Mouse (Mus musculus) bone marrow, adult 2 months (tissue): ENCODE results near the gene Dek. TPM values are rescaled to one million over a fixed set of nuclear protein-coding genes. Genes with fewer than 3 reads are reported as not detected.
A peak's percentile ranks its signal among the peaks of the same experiment; 100 is the strongest.

Source experiments
- H3K27ac ChIP-seq: fragments of 200-500 bp; 2 replicates; pipeline ENCODE4 v1.5.1; 2012; ENCODE audit warnings: low read depth, mild to moderate bottlenecking, control low read depth, inconsistent platforms, low read length; ENCODE audit not compliant: control insufficient read depth, poor library complexity, insufficient read depth
- H3K4me1 ChIP-seq: fragments of 200-500 bp; 2 replicates; pipeline ENCODE4 v1.6.1; 2011; ENCODE audit warnings: low read length; ENCODE audit not compliant: control insufficient read depth, insufficient read depth
- H3K4me3 ChIP-seq: fragments of 200-500 bp; replicated peaks from 2 replicates; pipeline ENCODE3; 2011; ENCODE audit warnings: mild to moderate bottlenecking, low read depth, low read length, control low read depth; ENCODE audit not compliant: control insufficient read depth
- CTCF ChIP-seq: fragments of 200-500 bp; IDR thresholded peaks from 2 replicates; pipeline ENCODE4 v1.5.1; 2011; ENCODE audit warnings: low read length, control low read depth; ENCODE audit not compliant: control insufficient read depth, insufficient read depth
- POLR2A ChIP-seq: fragments of 200-500 bp; IDR thresholded peaks from 2 replicates; pipeline ENCODE4 v1.6.1; 2011; ENCODE audit warnings: low read depth, mild to moderate bottlenecking, control low read depth, low read length, borderline replicate concordance; ENCODE audit not compliant: control insufficient read depth
- WGBS: fragments of 180-500 bp; shearing (Covaris S2); methylation state at CpG from one replicate; pipeline ENCODE4 v1.1.7; 2018; 5-methylcytosine and 5-hydroxymethylcytosine counted together
- polyA plus RNA-seq: library from polyadenylated mRNA; stranded (reverse); fragments of >200 nt; gene quantifications from 2 replicates; pipeline ENCODE4 v1.2.4, GENCODE M21; 2011; ENCODE audit warnings: low replicate concordance; ENCODE audit not compliant: missing spikeins, insufficient read depth, insufficient read length

The Dek gene
- polyA plus RNA-seq, 1 experiment, result 504 TPM

GRCm38 (mm10) chr13:47142764-47143163, 36.8 kb upstream of the Dek start:
- H3K27ac ChIP-seq, result no peak overlapping the region
- 77% methylated on average over 6 of the region's 6 CpGs for WGBS
- H3K4me3 ChIP-seq, result no peak overlapping the region
- no peaks in the 10 kb centered on the region for H3K4me1 ChIP-seq
- TF ChIP-seq CTCF, result no peak

GRCm38 (mm10) chr13:47135741-47136140, 29.7 kb upstream of the Dek start:
- H3K4me3 ChIP-seq, result no peak overlapping the region
- no peaks in the 10 kb centered on the region; the same call in 1 of the 2 replicates for H3K4me1 ChIP-seq
- no peak for TF ChIP-seq CTCF
- no peak for TF ChIP-seq POLR2A
- WGBS, result 79% methylated on average over 7 of the region's 7 CpGs
- no peak overlapping the region for H3K27ac ChIP-seq

DNA sequence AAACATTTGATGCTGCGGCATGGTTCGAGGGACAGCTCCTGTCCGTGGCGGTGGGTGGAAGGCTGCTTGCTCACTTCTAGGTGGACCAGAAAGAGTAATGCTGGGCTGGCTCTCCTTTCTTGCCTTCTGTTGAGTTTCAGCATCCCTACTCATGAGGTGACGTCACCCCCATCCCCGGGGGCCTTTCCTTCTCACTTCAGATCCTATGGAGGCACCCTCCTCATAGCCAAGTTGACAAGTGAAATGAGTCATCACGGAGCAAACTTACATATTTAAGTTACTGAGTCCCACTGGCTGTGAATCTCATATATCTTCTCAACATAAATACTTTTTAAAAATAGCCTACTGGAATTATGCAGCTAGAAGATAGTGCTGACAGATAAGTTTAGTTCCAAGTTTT, 28.8 kb upstream of the Dek start:
- TF ChIP-seq CTCF (no peak), POLR2A (no peak)
- no peak overlapping the region for H3K4me3 ChIP-seq
- no peak overlapping the region for H3K27ac ChIP-seq
- WGBS, result 90% methylated on average over 7 of the region's 7 CpGs
- no peaks in the 10 kb centered on the region; the same call in 1 of the 2 replicates for H3K4me1 ChIP-seq

GRCm38 (mm10) chr13:47133058-47133457, 27.1 kb upstream of the Dek start:
- WGBS, result 85% methylated on average over 8 of the region's 8 CpGs
- Histone ChIP-seq H3K4me1 (no peaks in the 10 kb centered on the region; the same call in 1 of the 2 replicates), H3K27ac (no peak overlapping the region), H3K4me3 (no peak overlapping the region)
- TF ChIP-seq POLR2A (no peak), CTCF (no peak)

DNA sequence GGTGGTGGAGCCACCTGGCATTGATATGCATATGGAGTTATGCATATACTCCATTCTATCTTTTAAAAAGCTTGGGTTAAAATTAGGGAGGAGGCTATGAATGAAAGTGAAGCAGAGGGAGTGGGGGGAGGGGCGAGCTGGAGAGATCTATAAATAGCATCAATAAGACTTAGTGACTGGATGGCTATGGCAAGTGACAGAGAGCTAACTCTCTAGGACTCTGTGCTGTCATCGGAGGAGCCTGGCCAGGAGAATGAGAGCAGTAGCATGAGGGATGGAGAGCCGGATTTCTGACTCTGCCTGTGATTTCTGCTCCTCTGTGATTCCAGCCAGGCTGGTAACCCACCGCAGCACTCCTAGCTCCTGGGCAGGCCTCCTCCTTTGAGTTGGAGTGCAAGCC, 23.1 kb upstream of the Dek start:
- no peak for TF ChIP-seq CTCF
- TF ChIP-seq POLR2A, result no peak
- H3K27ac ChIP-seq, result no peak overlapping the region
- no peak overlapping the region for H3K4me3 ChIP-seq
- 84% methylated on average over 4 of the region's 4 CpGs for WGBS
- H3K4me1 ChIP-seq, result no peaks in the 10 kb centered on the region; the same call in 1 of the 2 replicates

DNA sequence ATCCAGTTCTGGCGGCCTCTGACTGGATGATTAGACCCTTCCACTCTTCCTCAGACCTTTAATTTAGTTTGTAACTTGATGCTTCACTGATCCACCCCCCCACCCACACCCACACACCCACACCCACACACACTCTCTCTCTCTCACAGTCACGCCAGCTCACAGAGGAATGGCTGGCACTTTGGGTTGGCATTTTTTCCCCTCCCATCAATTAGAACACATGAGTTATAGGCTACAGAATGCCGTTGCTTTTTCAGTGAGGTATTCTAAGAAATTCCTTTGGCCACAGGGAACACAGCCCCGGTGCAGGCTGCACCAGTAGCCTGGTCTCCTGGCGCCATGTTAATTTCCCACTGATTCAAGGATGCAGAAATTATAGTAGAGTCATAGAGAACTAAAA, 19.6 kb upstream of the Dek start:
- 83% methylated on average over 5 of the region's 5 CpGs for WGBS
- H3K27ac ChIP-seq, result no peak overlapping the region
- H3K4me1 ChIP-seq, result peaks cover 1% of the 10 kb centered on the region
- TF ChIP-seq POLR2A, result no peak
- TF ChIP-seq CTCF, result no peak
- no peak overlapping the region for H3K4me3 ChIP-seq

GRCm38 (mm10) chr13:47124986-47125385, 19.0 kb upstream of the Dek start:
- TF ChIP-seq POLR2A, result no peak
- no peak for TF ChIP-seq CTCF
- Histone ChIP-seq H3K27ac (no peak overlapping the region), H3K4me1 (peaks cover 1% of the 10 kb centered on the region), H3K4me3 (no peak overlapping the region)
- WGBS, result 86% methylated on average over 6 of the region's 6 CpGs

DNA sequence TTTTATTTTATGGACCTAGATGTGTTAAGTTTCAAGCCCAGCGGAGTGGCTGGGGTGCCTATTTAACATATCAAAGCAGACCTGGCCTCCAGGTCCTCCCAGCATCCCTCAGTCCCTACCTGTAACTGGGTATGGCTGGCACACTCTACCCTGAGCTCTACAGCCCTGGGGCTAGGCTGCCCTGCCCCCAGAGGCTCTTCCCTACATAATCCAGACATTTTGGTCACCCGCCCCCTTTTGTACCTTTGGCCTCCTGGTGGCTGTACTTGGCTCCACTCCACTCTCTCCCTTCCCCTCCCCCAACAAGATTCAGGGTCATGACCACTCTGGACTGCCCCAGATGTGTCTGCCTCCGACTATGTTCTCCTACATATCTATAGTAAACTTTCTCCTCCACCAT, 18.4 kb upstream of the Dek start:
- 73% methylated on average over 3 of the region's 3 CpGs for WGBS
- Histone ChIP-seq H3K4me1 (peaks cover 1% of the 10 kb centered on the region), H3K4me3 (no peak overlapping the region), H3K27ac (no peak overlapping the region)
- TF ChIP-seq POLR2A, result no peak
- TF ChIP-seq CTCF, result no peak

DNA sequence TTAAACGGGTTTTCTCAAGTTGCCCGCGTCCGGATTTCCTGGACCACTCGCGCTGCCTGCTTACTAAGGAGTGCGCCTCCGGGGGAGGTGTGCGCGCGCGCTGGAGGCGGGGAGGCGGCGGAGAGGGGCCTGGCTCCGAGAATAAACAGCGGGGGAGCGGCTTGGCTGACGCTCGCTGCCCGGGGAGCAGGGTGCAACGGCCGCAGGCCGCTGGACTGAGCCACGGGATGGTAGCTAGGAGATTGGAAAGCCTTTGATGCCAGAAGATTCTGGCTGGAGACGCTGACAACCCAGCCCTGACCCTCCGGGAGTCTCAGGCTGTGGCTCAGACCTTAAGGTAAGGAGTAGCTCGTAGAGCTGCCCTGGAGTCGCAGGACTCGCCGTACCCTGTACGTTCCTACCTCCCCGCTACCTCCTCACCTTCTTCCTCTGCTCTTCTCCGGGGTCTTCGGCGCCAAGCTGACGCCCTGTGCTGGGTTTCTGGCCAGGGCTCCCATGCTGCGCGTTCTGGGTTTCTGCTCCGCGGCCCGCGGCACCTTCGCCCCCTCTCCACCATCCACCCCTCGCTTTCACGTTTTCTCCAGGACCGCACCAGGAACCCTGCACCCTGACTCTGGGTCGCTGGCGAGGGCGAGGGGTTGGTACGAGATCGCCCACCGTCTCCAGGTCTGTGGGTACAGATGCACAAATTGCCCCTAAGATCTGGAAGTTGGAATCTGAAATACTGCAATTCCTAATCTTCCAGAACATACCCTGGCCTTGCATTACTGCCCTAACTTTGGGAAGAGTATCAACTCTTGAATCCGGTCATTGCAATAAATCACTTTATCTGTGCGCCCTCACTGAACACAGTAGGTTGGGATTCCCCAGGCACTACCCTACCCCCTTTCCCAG, 16.8 kb upstream of the Dek start, which contains the start of gene Rnf144b:
Gene Rnf144b, plus strand, starts transcription at position 120 of the 894 bp plus-strand sequence.
- TF ChIP-seq CTCF, result no peak
- no peak for TF ChIP-seq POLR2A
- 3% methylated on average over 55 of the region's 55 CpGs for WGBS
- H3K4me3 ChIP-seq, result peak within 1 kb of the TSS; percentile 17
- peaks cover 1% of the 10 kb centered on the region for H3K4me1 ChIP-seq
- H3K27ac ChIP-seq, result no peak within 1 kb of the TSS
